In the genomic region with DNA sequence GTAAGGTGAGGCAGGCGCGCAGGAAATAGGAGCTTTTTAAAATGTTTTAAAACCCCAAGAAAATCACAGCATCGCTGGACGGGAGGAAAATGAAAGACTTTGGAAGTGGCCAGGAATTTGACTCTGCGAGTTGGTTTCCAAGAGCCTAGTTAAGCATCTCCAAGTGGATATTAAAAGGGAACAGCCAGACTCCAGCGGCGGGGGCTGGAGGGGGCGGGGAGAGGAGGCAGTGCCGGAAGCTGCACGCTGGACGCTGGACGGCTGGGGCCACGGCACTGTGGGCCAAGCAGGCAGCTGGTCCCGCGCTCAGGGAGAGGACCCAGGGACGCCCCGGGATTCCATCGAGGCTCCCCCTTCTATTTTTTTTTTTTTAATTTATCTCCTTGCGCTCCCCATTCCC, we compare ENCODE assay signal across 9 mouse cellular contexts. TPM values are rescaled to one million over a fixed set of nuclear protein-coding genes. Genes with fewer than 3 reads are reported as not detected.
A peak's percentile ranks its signal among the peaks of the same experiment; 100 is the strongest.
DNase-seq lines count a peak whose midpoint lies in the region; ATAC-seq and TF ChIP-seq lines count a peak whose summit lies in the region.
"Had no signal": no experiment of that assay in that cellular context is flagged by ENCODE, and none has a peak within 500 bp of the region (broad histone marks: within the 10 kb centered on the region; RNA-seq: fewer than 3 reads in every experiment).

No protein-coding gene starts in this region.

- no peak for TF ChIP-seq EP300 in liver, postnatal 0 days (IDR thresholded peaks at IDR 0.05; ENCODE audit: low read depth)

- H3K36me3 ChIP-seq in E14TG2a.4 (ENCODE audit: insufficient read depth, low read length) = no peaks in the 10 kb centered on the region
- no peaks in the 10 kb centered on the region for H3K36me3 ChIP-seq in embryonic facial prominence, embryonic 10.5 days (replicated peaks)
- no peaks in the 10 kb centered on the region for H3K36me3 ChIP-seq in liver, postnatal 0 days (replicated peaks; ENCODE audit: insufficient read depth, low read length)
- H3K36me3 ChIP-seq in stomach, embryonic 14.5 days (ENCODE audit: control insufficient read depth, insufficient read depth, low read length) = no peaks in the 10 kb centered on the region; the same call in 1 of the 2 replicates

- peak overlapping the region; percentile 59 for H3K4me2 ChIP-seq in liver, postnatal 0 days (ENCODE audit: low read depth, low read length)
- H3K4me2 ChIP-seq in stomach, embryonic 14.5 days (replicated peaks; ENCODE audit: low read depth, low read length) = peak overlapping the region; percentile 50

- H3K4me1 ChIP-seq in E14TG2a.4 (replicated peaks; ENCODE audit: low read depth, low read length) = peaks cover 18% of the 10 kb centered on the region
- H3K4me1 ChIP-seq in embryonic facial prominence, embryonic 10.5 days = peaks cover 56% of the 10 kb centered on the region
- peaks cover 22% of the 10 kb centered on the region; the same call in 1 of the 2 replicates for H3K4me1 ChIP-seq in liver, postnatal 0 days (ENCODE audit: insufficient read depth)
- peaks cover 43% of the 10 kb centered on the region for H3K4me1 ChIP-seq in stomach, embryonic 14.5 days (ENCODE audit: control insufficient read depth, insufficient read depth, low read length)

- peaks cover 51% of the 10 kb centered on the region for H3K27me3 ChIP-seq in E14TG2a.4 (ENCODE audit: insufficient read depth, low read length)
- peaks cover 22% of the 10 kb centered on the region; the same call in 1 of the 2 replicates for H3K27me3 ChIP-seq in embryonic facial prominence, embryonic 10.5 days (replicated peaks; ENCODE audit: low read depth, poor library complexity, severe bottlenecking)
- H3K27me3 ChIP-seq in liver, postnatal 0 days (ENCODE audit: insufficient read depth, low read length) = no peaks in the 10 kb centered on the region
- H3K27me3 ChIP-seq in stomach, embryonic 14.5 days (ENCODE audit: control insufficient read depth, insufficient read depth, low read length) = no peaks in the 10 kb centered on the region
- H3K27me3 ChIP-seq: Patski had no signal

- TF ChIP-seq CTCF in E14TG2a.4 (conservative IDR thresholded peaks at IDR 0.05; ENCODE audit: low read length) = no peak
- TF ChIP-seq CTCF in liver, postnatal 0 days (IDR thresholded peaks at IDR 0.05; ENCODE audit: low read depth) = no peak

- H3K27ac ChIP-seq in embryonic facial prominence, embryonic 10.5 days (replicated peaks) = peak overlapping the region; percentile 81
- no peak overlapping the region for H3K27ac ChIP-seq in liver, postnatal 0 days (ENCODE audit: low read depth)
- H3K27ac ChIP-seq in stomach, embryonic 14.5 days (ENCODE audit: low read length) = no peak overlapping the region; the same call in 1 of the 2 replicates

- DNase-seq in embryonic facial prominence, embryonic 10.5 days (ENCODE audit: low spot score) = peak; percentile 81
- peak; percentile 71 to 72 for DNase-seq in heart, adult 9 months (ENCODE audit: low spot score in 2 of 2)
- DNase-seq in kidney, adult 18-20 months = peak; percentile 67
- DNase-seq in liver, postnatal 0 days = peak; percentile 45
- no peak for DNase-seq in cerebellum, postnatal 4 days (ENCODE audit: low spot score in 2 of 2)
- DNase-seq in thymus, postnatal 25 days = no peak

- no peak for ATAC-seq in liver, postnatal 0 days
- no peak for ATAC-seq in stomach, embryonic 14.5 days (ENCODE audit: insufficient number of reproducible peaks, insufficient read depth, low FRiP score, low read depth)
- ATAC-seq: Patski had no signal

- peak overlapping the region; percentile 51 for H3K4me3 ChIP-seq in E14TG2a.4 (replicated peaks; ENCODE audit: low read length)
- peak overlapping the region; percentile 52 for H3K4me3 ChIP-seq in embryonic facial prominence, embryonic 10.5 days
- no peak overlapping the region for H3K4me3 ChIP-seq in liver, postnatal 0 days (ENCODE audit: low read depth, low read length)
- H3K4me3 ChIP-seq in stomach, embryonic 14.5 days (ENCODE audit: low read depth, low read length) = peak overlapping the region; percentile 18

- no peak overlapping the region for H3K9ac ChIP-seq in liver, postnatal 0 days (replicated peaks)
- H3K9ac ChIP-seq in stomach, embryonic 14.5 days (replicated peaks; ENCODE audit: low read depth, low read length) = no peak overlapping the region; the same call in 1 of the 2 replicates

- WGBS in embryonic facial prominence, embryonic 10.5 days = 23% methylated on average over 19 of the region's 19 CpGs
- 38% methylated on average over 19 of the region's 19 CpGs for WGBS in liver, postnatal 0 days (ENCODE audit: insufficient replicate concordance)
- WGBS in stomach, embryonic 14.5 days = 22% methylated on average over 19 of the region's 19 CpGs

- H3K9me3 ChIP-seq in E14TG2a.4 (ENCODE audit: low read length) = no peaks in the 10 kb centered on the region
- no peaks in the 10 kb centered on the region for H3K9me3 ChIP-seq in embryonic facial prominence, embryonic 10.5 days
- H3K9me3 ChIP-seq in liver, postnatal 0 days (ENCODE audit: low read length) = no peaks in the 10 kb centered on the region
- H3K9me3 ChIP-seq in stomach, embryonic 14.5 days (ENCODE audit: control insufficient read depth, low read depth, low read length) = no peaks in the 10 kb centered on the region

RNA-seq across cellular contexts. Expression of a gene that starts 32.6 kb away (rescaled TPM):
- polyA plus RNA-seq in embryonic facial prominence, embryonic 10.5 days (2016; fragmentation: Nextera tagmentation; extraction: Ambion mirVana) = 255 TPM in 2 replicates
- 30.8 and 34.5 TPM in 2 replicates for polyA plus RNA-seq in liver, postnatal 0 days (2015; fragmentation: Nextera tagmentation; extraction: Ambion mirVana)
- 106 and 109 TPM in 2 replicates for polyA plus RNA-seq in stomach, embryonic 14.5 days (2014; fragmentation: Nextera tagmentation; extraction: Ambion mirVana)

Comparison
In these comparisons a context has a peak if more than half of its experiments do, and no peak if none do; other contexts are left out.
1. DNase-seq: peak in embryonic facial prominence, embryonic 10.5 days (single experiment), heart, adult 9 months (2 of 2), kidney, adult 18-20 months (single experiment) and liver, postnatal 0 days (single experiment); none in cerebellum, postnatal 4 days (0 of 2) and thymus, postnatal 25 days (single experiment).